Mouse (Mus musculus) adrenal gland, adult 18-20 months (tissue): Measurements from ENCODE around the gene Apom. TPM values are rescaled to one million over a fixed set of nuclear protein-coding genes. Genes with fewer than 3 reads are reported as not detected.

ENCODE experiments used
- DNase-seq, 2 experiments: peaks; one replicate each; pipeline ENCODE4 v3.0.0; 2021 to 2022; ENCODE audit warnings: low spot score in 2 of 2
- long read RNA-seq, 2 experiments: library from polyadenylated mRNA; stranded (forward); transcript quantifications; one replicate each; pipeline ENCODE4 v2.0.0; 2021
- total RNA-seq, 2 experiments: library from RNA; stranded (reverse); gene quantifications; 1 replicate in 1 of 2; 2 replicates in 1 of 2; pipeline ENCODE4 v1.2.3; 2021

Gene Apom
- not detected for total RNA-seq
- long read RNA-seq, experiment 1 = 0 reads
- long read RNA-seq, experiment 2 = 0 reads

- DNase-seq = no peak
Observed at GRCm38 (mm10) chr17:35131500-35132173, at the start of gene Apom. Gene Apom, minus strand, starts transcription at chr17:35132050.

- no peak for DNase-seq
Observed at GRCm38 (mm10) chr17:35180093-35180492, 48.2 kb upstream of the Apom start.

- DNase-seq = peak; percentile 85
Observed at GRCm38 (mm10) chr17:35178528-35178927, 46.7 kb upstream of the Apom start.

- no peak for DNase-seq
Observed at GRCm38 (mm10) chr17:35175968-35176367, 44.1 kb upstream of the Apom start, which contains the start of gene Aif1. Gene Aif1, minus strand, starts transcription at chr17:35176068.

- DNase-seq = no peak
Observed at GRCm38 (mm10) chr17:35175382-35175781, 43.5 kb upstream of the Apom start.

GRCm38 (mm10) chr17:35174201-35174977 lies 42.5 kb upstream of the Apom start:
- no peak for DNase-seq

- DNase-seq = no peak
Observed at GRCm38 (mm10) chr17:35173329-35173728, 41.5 kb upstream of the Apom start.

GRCm38 (mm10) chr17:35172445-35173234 lies 40.8 kb upstream of the Apom start:
- DNase-seq = no peak

GRCm38 (mm10) chr17:35168541-35169207 lies 36.8 kb upstream of the Apom start:
- DNase-seq = no peak

GRCm38 (mm10) chr17:35167794-35168193 lies 35.9 kb upstream of the Apom start:
- DNase-seq = no peak

- DNase-seq = peak in 1 of 2 experiments; percentile 50
Observed at GRCm38 (mm10) chr17:35166352-35167035, 34.6 kb upstream of the Apom start.

- DNase-seq = no peak
Observed at GRCm38 (mm10) chr17:35165451-35166155, 33.8 kb upstream of the Apom start.

GRCm38 (mm10) chr17:35164568-35165450 lies 33.0 kb upstream of the Apom start, which contains the start of gene Prrc2a:
Gene Prrc2a, minus strand, starts transcription at chr17:35164897.
- DNase-seq = peak; percentile 94 to 95

- peak in 1 of 2 experiments; percentile 49 for DNase-seq
Observed at GRCm38 (mm10) chr17:35164218-35164567, 32.3 kb upstream of the Apom start.

- no peak for DNase-seq
Observed at GRCm38 (mm10) chr17:35163326-35164081, 31.7 kb upstream of the Apom start.

GRCm38 (mm10) chr17:35162730-35163129 lies 30.9 kb upstream of the Apom start:
- DNase-seq = peak in 1 of 2 experiments; percentile 42

GRCm38 (mm10) chr17:35162121-35162520 lies 30.3 kb upstream of the Apom start:
- no peak for DNase-seq

- DNase-seq = no peak
Observed at GRCm38 (mm10) chr17:35161421-35161820, 29.6 kb upstream of the Apom start.
